Comparison of ENCODE assay signal across 7 mouse cellular contexts in the genomic region with DNA sequence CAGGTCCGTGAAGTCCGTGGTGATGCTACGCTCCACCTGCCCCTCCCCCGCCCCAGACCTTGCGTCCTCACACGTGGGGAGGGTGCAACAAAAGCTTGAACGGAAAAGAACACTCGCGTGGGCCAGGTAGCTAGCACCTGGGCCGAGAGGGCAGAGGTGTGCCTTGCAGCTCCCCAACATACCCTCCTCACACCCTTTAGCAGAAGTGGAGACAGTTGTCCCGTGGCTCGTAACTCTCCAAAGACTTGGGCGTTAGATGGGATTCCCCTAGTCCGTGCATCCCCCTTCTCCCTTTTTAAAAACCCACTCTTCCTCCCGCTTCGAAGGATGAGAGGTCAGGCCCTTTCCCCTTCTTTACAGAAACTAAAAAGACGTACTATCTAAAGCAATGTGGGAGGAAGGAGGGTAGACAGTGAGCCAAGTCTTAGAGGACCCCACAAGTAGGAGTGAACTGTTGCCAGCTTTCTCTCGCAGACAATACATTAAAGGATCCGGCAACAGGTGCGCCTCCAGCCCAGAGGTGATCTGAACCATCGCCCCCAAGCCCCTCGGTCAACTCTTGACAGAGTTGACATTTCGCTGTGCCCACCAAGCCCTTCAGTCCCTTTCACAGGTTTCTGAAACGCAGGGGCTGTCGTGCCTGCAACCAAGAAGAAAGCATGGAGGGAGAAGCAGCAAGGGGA. TPM values are rescaled to one million over a fixed set of nuclear protein-coding genes. Genes with fewer than 3 reads are reported as not detected.
DNase-seq lines count a peak whose midpoint lies in the region; ATAC-seq and TF ChIP-seq lines count a peak whose summit lies in the region.

No protein-coding gene starts in this region.

- no peaks in the 10 kb centered on the region for H3K9me3 ChIP-seq in hindbrain, postnatal 0 days (ENCODE audit: low read length)
- H3K9me3 ChIP-seq in midbrain, embryonic 16.5 days (replicated peaks; ENCODE audit: control insufficient read depth, low read length, poor library complexity, severe bottlenecking), result no peaks in the 10 kb centered on the region

- peaks cover 18% of the 10 kb centered on the region for H3K4me1 ChIP-seq in testis, adult 2 months (ENCODE audit: control insufficient read depth, insufficient read depth, low read length)
- no peaks in the 10 kb centered on the region; the same call in 1 of the 2 replicates for H3K4me1 ChIP-seq in hindbrain, postnatal 0 days (ENCODE audit: insufficient read depth, low read length)
- H3K4me1 ChIP-seq in midbrain, embryonic 16.5 days (ENCODE audit: control insufficient read depth, insufficient read depth, low read length), result peaks cover 29% of the 10 kb centered on the region

- ATAC-seq in hindbrain, postnatal 0 days, result no peak; the same call in 1 of the 2 replicates
- ATAC-seq in midbrain, embryonic 16.5 days, result peak; percentile 0

- H3K27me3 ChIP-seq in testis, adult 2 months (ENCODE audit: control insufficient read depth, insufficient read depth, low read length), result 0 out of 2 replicates have a peak, but pooled peaks cover 2% of the 10 kb centered on the region
- H3K27me3 ChIP-seq in hindbrain, postnatal 0 days (ENCODE audit: insufficient read depth, low read length), result peaks cover 40% of the 10 kb centered on the region
- peaks cover 27% of the 10 kb centered on the region for H3K27me3 ChIP-seq in midbrain, embryonic 16.5 days (ENCODE audit: control insufficient read depth, insufficient read depth, low read depth, low read length)

- H3K4me3 ChIP-seq in testis, adult 2 months (ENCODE audit: control insufficient read depth, low read depth, low read length), result peak overlapping the region; percentile 58
- H3K4me3 ChIP-seq in hindbrain, postnatal 0 days (ENCODE audit: low read length), result peak overlapping the region; percentile 73
- H3K4me3 ChIP-seq in midbrain, embryonic 16.5 days (ENCODE audit: low read depth, low read length), result peak overlapping the region; percentile 81

- no peak for TF ChIP-seq CTCF in testis, adult 2 months (IDR thresholded peaks at IDR 0.05; ENCODE audit: control insufficient read depth, insufficient read depth, insufficient replicate concordance, low read depth, low read length)
- TF ChIP-seq CTCF in hindbrain, postnatal 0 days (IDR thresholded peaks at IDR 0.05; ENCODE audit: low read depth), result no peak

- 1% methylated on average over 25 of the region's 25 CpGs for WGBS in hindbrain, postnatal 0 days
- 0% methylated on average over 25 of the region's 25 CpGs for WGBS in midbrain, embryonic 16.5 days

- peak overlapping the region; percentile 21; the same call in 1 of the 2 replicates for H3K9ac ChIP-seq in hindbrain, postnatal 0 days (replicated peaks; ENCODE audit: low read length)
- H3K9ac ChIP-seq in midbrain, embryonic 16.5 days (ENCODE audit: low read depth, low read length), result peak overlapping the region; percentile 60

- H3K27ac ChIP-seq in testis, adult 2 months (ENCODE audit: control insufficient read depth, insufficient read depth, low read depth, low read length), result no peak overlapping the region
- H3K27ac ChIP-seq in hindbrain, postnatal 0 days, result no peak overlapping the region
- no peak overlapping the region for H3K27ac ChIP-seq in midbrain, embryonic 16.5 days (ENCODE audit: low read length)

- DNase-seq in testis, postnatal 10 days (ENCODE audit: low spot score), result no peak
- peak; percentile 20 for DNase-seq in embryo, embryonic 11 days
- DNase-seq in hindbrain, postnatal 0 days (ENCODE audit: low spot score), result no peak
- DNase-seq in yolk sac, embryonic 10.5 days (ENCODE audit: low spot score), result no peak
- no peak for DNase-seq in adipocyte (ENCODE audit: low spot score)

- no peak for TF ChIP-seq POLR2A in testis, adult 2 months (IDR thresholded peaks at IDR 0.05; ENCODE audit: control insufficient read depth, low read depth, low read length)

- peak overlapping the region; percentile 99 for H3K4me2 ChIP-seq in hindbrain, postnatal 0 days (ENCODE audit: low read depth, low read length)
- peak overlapping the region; percentile 81 for H3K4me2 ChIP-seq in midbrain, embryonic 16.5 days (ENCODE audit: low read length)

- H3K36me3 ChIP-seq in testis, adult 2 months (ENCODE audit: control insufficient read depth, insufficient read depth, low read length), result no peaks in the 10 kb centered on the region
- H3K36me3 ChIP-seq in hindbrain, postnatal 0 days (ENCODE audit: insufficient read depth, low read length), result no peaks in the 10 kb centered on the region
- no peaks in the 10 kb centered on the region for H3K36me3 ChIP-seq in midbrain, embryonic 16.5 days (ENCODE audit: control insufficient read depth, insufficient read depth, low read length)

RNA-seq across cellular contexts. Expression of a gene that starts 8.5 kb away (rescaled TPM):
- 0.44 and 0.61 TPM in 2 replicates for polyA plus RNA-seq in testis, adult 2 months (2012; rRNA removed)
- total RNA-seq in hindbrain, postnatal 0 days (2014; rRNA removed), result 8.5 and 8.7 TPM in 2 replicates
- polyA plus RNA-seq in hindbrain, postnatal 0 days (2015; fragmentation: Nextera tagmentation; extraction: Ambion mirVana), result 8.6 and 11.2 TPM in 2 replicates
- polyA plus RNA-seq in midbrain, embryonic 16.5 days (2015; fragmentation: Nextera tagmentation; extraction: Ambion mirVana), result 26.0 and 40.4 TPM in 2 replicates
